Mouse (Mus musculus) liver, embryonic 14.5 days (tissue): ENCODE results near the gene Cactin. TPM values are rescaled to one million over a fixed set of nuclear protein-coding genes. Genes with fewer than 3 reads are reported as not detected.

Source experiments
- ATAC-seq: fragments of 200-750 bp; cut with Nextera tagmentation; 2 replicates; pipeline ENCODE4 v1.8.0; 2017; ENCODE audit warnings: moderate number of reproducible peaks, mild to moderate bottlenecking, moderate library complexity; ENCODE audit not compliant: insufficient read depth
- DNase-seq, 3 experiments: peaks; one replicate each; pipeline ENCODE4 v3.0.0-alpha.2; 2012 to 2013; ENCODE audit warnings: low read depth in 3 of 3, low spot score in 3 of 3
- H3K27ac ChIP-seq: fragments of 300-500 bp; sonication (generic); 2 replicates; pipeline ENCODE4 v1.5.1; 2014; ENCODE audit warnings: moderate library complexity, mild to moderate bottlenecking, control low read depth, inconsistent platforms
- H3K27me3 ChIP-seq: fragments of 300-500 bp; sonication (generic); 2 replicates; pipeline ENCODE4 v1.6.1; 2014; ENCODE audit warnings: mild to moderate bottlenecking, low read length, moderate library complexity; ENCODE audit not compliant: control insufficient read depth, insufficient read depth
- H3K36me3 ChIP-seq: fragments of 300-500 bp; sonication (generic); replicated peaks from 2 replicates; pipeline ENCODE4 v1.6.1; 2014; ENCODE audit warnings: low read depth; ENCODE audit not compliant: control insufficient read depth, insufficient read depth
- H3K4me1 ChIP-seq, 2 experiments: fragments of 200-500 bp in 1 of 2; fragments of 300-500 bp in 1 of 2; sonication (generic) in 1 of 2; replicated peaks; 2 replicates each; pipeline ENCODE4 v1.6.1; 2012 to 2014; ENCODE audit warnings: antibody characterized with exemption in 1 of 2, inconsistent platforms in 1 of 2, low read length in 1 of 2; ENCODE audit not compliant: control insufficient read depth in 2 of 2, insufficient read depth in 2 of 2
- H3K4me2 ChIP-seq: fragments of 300-500 bp; sonication (generic); 2 replicates; pipeline ENCODE4 v1.6.1; 2014; ENCODE audit warnings: low read depth, mild to moderate bottlenecking, control low read depth, moderate library complexity
- H3K4me3 ChIP-seq, 2 experiments: fragments of 200-500 bp in 1 of 2; fragments of 300-500 bp in 1 of 2; sonication (generic) in 1 of 2; 2 replicates each; pipeline ENCODE4 v1.5.1; 2012 to 2014; ENCODE audit warnings: low read depth in 2 of 2, low read length in 2 of 2, mild to moderate bottlenecking in 2 of 2, control low read depth in 1 of 2, inconsistent platforms in 1 of 2, moderate library complexity in 1 of 2; ENCODE audit not compliant: insufficient read depth in 1 of 2
- H3K9ac ChIP-seq: fragments of 300-500 bp; sonication (generic); replicated peaks from 2 replicates; pipeline ENCODE4 v1.6.1; 2014; ENCODE audit warnings: mild to moderate bottlenecking, control low read depth, moderate library complexity
- H3K9me3 ChIP-seq: fragments of 300-500 bp; sonication (generic); 2 replicates; pipeline ENCODE4 v1.6.1; 2016; ENCODE audit warnings: low read length, mixed read lengths; ENCODE audit not compliant: control insufficient read depth
- CTCF ChIP-seq: IDR thresholded peaks from 2 replicates; pipeline ENCODE4 v1.5.1; 2016; ENCODE audit warnings: antibody characterized with exemption, low read depth, control low read depth
- EP300 ChIP-seq: IDR thresholded peaks from 2 replicates; pipeline ENCODE4 v1.6.1; 2016; ENCODE audit warnings: antibody characterized with exemption, low read depth
- whole genome bisulfite sequencing: fragments of 180-500 bp; shearing (Covaris S2); extraction: QIAGEN DNeasy Blood & Tissue Kit; methylation state at CpG from one replicate; pipeline ENCODE4 v1.1.7; 2014; ENCODE audit not compliant: insufficient replicate concordance; 5-methylcytosine and 5-hydroxymethylcytosine counted together
- polyA plus RNA-seq, 2 experiments: library from polyadenylated mRNA; depleted of rRNA in 1 of 2; stranded (reverse) in 1 of 2; unstranded in 1 of 2; fragments of >200 nt; fragmentation: Nextera tagmentation in 1 of 2; extraction: Ambion mirVana in 1 of 2; gene quantifications; 2 replicates each; pipeline versions ENCODE4 v1.2.1 to v1.2.3; 2012 to 2014

Gene Cactin
- polyA plus RNA-seq, 2 experiments, result 12.1 to 24.3 TPM

- Histone ChIP-seq H3K4me2 (no peak overlapping the region), H3K27ac (no peak overlapping the region), H3K4me3 (no peak overlapping the region), H3K36me3 (peaks cover 9% of the 10 kb centered on the region), H3K4me1 (peaks cover 19 to 25% of the 10 kb centered on the region in 2 experiments), H3K9ac (no peak overlapping the region), H3K9me3 (no peaks in the 10 kb centered on the region), H3K27me3 (no peaks in the 10 kb centered on the region)
- 85% methylated on average over 14 of the region's 14 CpGs for WGBS
- DNase-seq (no peak), ATAC-seq (no peak)
- TF ChIP-seq CTCF, result no peak
- TF ChIP-seq EP300, result no peak
Observed at GRCm38 (mm10) chr10:81305663-81306062, 15.2 kb upstream of the Cactin start.

GRCm38 (mm10) chr10:81306173-81306668, 14.7 kb upstream of the Cactin start:
- DNase-seq, result no peak

GRCm38 (mm10) chr10:81306837-81307682, 13.8 kb upstream of the Cactin start:
- H3K4me1 ChIP-seq, result peaks cover 18 to 21% of the 10 kb centered on the region in 2 experiments
- 80% methylated on average over 21 of the region's 21 CpGs for WGBS
- ATAC-seq (no peak), DNase-seq (no peak)
- H3K36me3 ChIP-seq, result peaks cover 13% of the 10 kb centered on the region
- TF ChIP-seq EP300 (no peak), CTCF (no peak)
- no peak overlapping the region for H3K4me2 ChIP-seq
- H3K27me3 ChIP-seq, result no peaks in the 10 kb centered on the region
- H3K9ac ChIP-seq, result no peak overlapping the region
- no peaks in the 10 kb centered on the region for H3K9me3 ChIP-seq
- H3K4me3 ChIP-seq, result no peak overlapping the region
- H3K27ac ChIP-seq, result no peak overlapping the region

More at GRCm38 (mm10) chr10:81306173-81306668, 14.7 kb upstream of the Cactin start:
- WGBS, result 85% methylated on average over 12 of the region's 12 CpGs
- Histone ChIP-seq H3K36me3 (peaks cover 10% of the 10 kb centered on the region), H3K4me3 (no peak overlapping the region), H3K4me2 (no peak overlapping the region), H3K4me1 (peaks cover 19 to 24% of the 10 kb centered on the region in 2 experiments), H3K9me3 (no peaks in the 10 kb centered on the region), H3K27me3 (no peaks in the 10 kb centered on the region), H3K9ac (no peak overlapping the region), H3K27ac (no peak overlapping the region)
- ATAC-seq, result no peak
- TF ChIP-seq EP300 (no peak), CTCF (no peak)

GRCm38 (mm10) chr10:81309571-81309970, 11.3 kb upstream of the Cactin start:
- Histone ChIP-seq H3K27ac (no peak overlapping the region), H3K36me3 (peaks cover 19% of the 10 kb centered on the region), H3K4me1 (no peaks in the 10 kb centered on the region), H3K9me3 (no peaks in the 10 kb centered on the region), H3K4me2 (no peak overlapping the region), H3K4me3 (no peak overlapping the region), H3K27me3 (no peaks in the 10 kb centered on the region), H3K9ac (no peak overlapping the region)
- DNase-seq (no peak), ATAC-seq (no peak)
- no peak for TF ChIP-seq CTCF
- no peak for TF ChIP-seq EP300
- WGBS, result 81% methylated on average over 5 of the region's 5 CpGs

GRCm38 (mm10) chr10:81313581-81313980, 7.3 kb upstream of the Cactin start:
- no peaks in the 10 kb centered on the region for H3K9me3 ChIP-seq
- ATAC-seq (no peak), DNase-seq (no peak)
- H3K27me3 ChIP-seq, result no peaks in the 10 kb centered on the region
- H3K4me2 ChIP-seq, result no peak overlapping the region
- H3K9ac ChIP-seq, result no peak overlapping the region
- TF ChIP-seq EP300, result no peak
- TF ChIP-seq CTCF, result no peak
- no peak overlapping the region for H3K4me3 ChIP-seq
- H3K4me1 ChIP-seq, result peaks cover 1 to 4% of the 10 kb centered on the region in 2 experiments; a peak in 2 of 4 replicates
- WGBS, result 83% methylated on average over 13 of the region's 13 CpGs
- H3K27ac ChIP-seq, result no peak overlapping the region
- peaks cover 13% of the 10 kb centered on the region for H3K36me3 ChIP-seq
